Mouse (Mus musculus) G1E (cell line): ENCODE measurements at regions not wholly inside any gene's neighbourhood (a gene's known extent, or its start where the extent isn't known, plus 50 kb on each side); places are given as distances from the start of the nearest gene placed in this dataset.

Source experiments
- CTCF ChIP-seq: IDR thresholded peaks from 2 replicates; pipeline ENCODE4 v1.5.1; 2012; ENCODE audit warnings: low read depth, low read length, inconsistent platforms, mixed read lengths
- GATA1 ChIP-seq: IDR thresholded peaks from 2 replicates; pipeline ENCODE4 v1.6.1; 2012; ENCODE audit warnings: borderline replicate concordance, low read length, inconsistent platforms, mixed read lengths

GRCm38 (mm10) chr15:5869289-5869688 lies 430.3 kb upstream of the Dab2 start:
- TF ChIP-seq CTCF, result no peak
- TF ChIP-seq GATA1, result no peak
